Mouse (Mus musculus) testis, adult 2 months (tissue): ENCODE results near the gene Il22ra1.

Source experiments
- CTCF ChIP-seq: fragments of 200-500 bp; IDR thresholded peaks from 2 replicates; pipeline ENCODE4 v1.5.1; 2012; ENCODE audit warnings: low read depth, mild to moderate bottlenecking, inconsistent platforms, low read length, moderate library complexity; ENCODE audit not compliant: control insufficient read depth, insufficient read depth, insufficient replicate concordance
- POLR2A ChIP-seq: fragments of 200-500 bp; IDR thresholded peaks from 2 replicates; pipeline ENCODE4 v1.6.1; 2012; ENCODE audit warnings: low read depth, mild to moderate bottlenecking, inconsistent platforms, low read length, moderate library complexity; ENCODE audit not compliant: control insufficient read depth

- TF ChIP-seq CTCF = no peak
- TF ChIP-seq POLR2A = no peak
Observed at GRCm38 (mm10) chr4:135714776-135715175, 13.2 kb upstream of the Il22ra1 start.
